Comparison of ENCODE assay signal across 8 mouse cellular contexts in genomic region chrX:158923081-158923561, GRCm38 (mm10).
A peak's percentile ranks its signal among the peaks of the same experiment; 100 is the strongest.
DNase-seq lines count a peak whose midpoint lies in the region; ATAC-seq and TF ChIP-seq lines count a peak whose summit lies in the region.

No protein-coding gene starts in this region.

- TF ChIP-seq CTCF in kidney, adult 2 months (conservative IDR thresholded peaks at IDR 0.05; ENCODE audit: insufficient read depth, insufficient read length, low read depth, low read length) = no peak

- no peaks in the 10 kb centered on the region for H3K9me3 ChIP-seq in kidney, embryonic 15.5 days (replicated peaks)
- no peaks in the 10 kb centered on the region for H3K9me3 ChIP-seq in hindbrain, embryonic 11.5 days (ENCODE audit: control insufficient read depth, low read length)

- no peak overlapping the region for H3K27ac ChIP-seq in kidney, embryonic 15.5 days
- H3K27ac ChIP-seq in kidney, adult 2 months (ENCODE audit: insufficient read depth, low read depth, low read length) = no peak overlapping the region
- peak overlapping the region; percentile 20; the same call in 1 of the 2 replicates for H3K27ac ChIP-seq in hindbrain, embryonic 11.5 days (ENCODE audit: low read depth, low read length)

- TF ChIP-seq POLR2A in kidney, adult 2 months (IDR thresholded peaks at IDR 0.05; ENCODE audit: low read depth, low read length) = no peak

- H3K9ac ChIP-seq in kidney, embryonic 15.5 days = no peak overlapping the region
- H3K9ac ChIP-seq in hindbrain, embryonic 11.5 days (ENCODE audit: low read depth, low read length) = no peak overlapping the region

- peak overlapping the region; percentile 50 for H3K4me2 ChIP-seq in kidney, embryonic 15.5 days
- peak overlapping the region; percentile 25; the same call in 1 of the 2 replicates for H3K4me2 ChIP-seq in hindbrain, embryonic 11.5 days (replicated peaks; ENCODE audit: low read depth, low read length)

- intact Hi-C loops in left cerebral cortex, postnatal 36 days (cut with DNase I) = loop anchor here (2.0 to 10.0 kb wide), 4 partner anchors 70 to 1458 kb away; partner anchors contain the start of gene Cnksr2

- H3K4me3 ChIP-seq in kidney, embryonic 15.5 days (replicated peaks) = peak overlapping the region; percentile 14
- no peak overlapping the region for H3K4me3 ChIP-seq in kidney, adult 2 months (ENCODE audit: insufficient read depth, low read depth, low read length)
- H3K4me3 ChIP-seq in hindbrain, embryonic 11.5 days (ENCODE audit: low read depth, low read length) = no peak overlapping the region

- peak; percentile 84 for ATAC-seq in kidney, embryonic 15.5 days (replicated peaks; ENCODE audit: low FRiP score)
- peak; percentile 58 for ATAC-seq in hindbrain, embryonic 11.5 days (ENCODE audit: low FRiP score)

- H3K4me1 ChIP-seq in kidney, embryonic 15.5 days = 0 out of 2 replicates have a peak, but pooled peaks cover 6% of the 10 kb centered on the region
- H3K4me1 ChIP-seq in kidney, adult 2 months (ENCODE audit: control insufficient read depth, insufficient read depth, low read length) = no peaks in the 10 kb centered on the region; the same call in 1 of the 2 replicates
- no peaks in the 10 kb centered on the region for H3K4me1 ChIP-seq in hindbrain, embryonic 11.5 days (replicated peaks; ENCODE audit: control insufficient read depth, insufficient read depth, low read length)

- H3K36me3 ChIP-seq in kidney, embryonic 15.5 days = no peaks in the 10 kb centered on the region
- no peaks in the 10 kb centered on the region for H3K36me3 ChIP-seq in kidney, adult 2 months (ENCODE audit: control insufficient read depth, insufficient read depth, low read length)
- no peaks in the 10 kb centered on the region for H3K36me3 ChIP-seq in hindbrain, embryonic 11.5 days (ENCODE audit: control insufficient read depth, insufficient read depth, low read length)

- DNase-seq in kidney, adult 2 months = no peak
- DNase-seq in embryo, embryonic 10.5 days (ENCODE audit: low spot score) = peak; percentile 51
- peak; percentile 40 for DNase-seq in hindbrain, embryonic 11.5 days (ENCODE audit: low spot score)
- DNase-seq in left cerebral cortex, postnatal 36 days (ENCODE audit: low spot score in 2 of 2) = peak; percentile 72 to 80
- DNase-seq in right cerebral cortex, adult 18-20 months = peak; percentile 83
- DNase-seq in lung, postnatal 14 days = no peak
- no peak for DNase-seq in thymus, postnatal 36 days

- peaks cover 43% of the 10 kb centered on the region for H3K27me3 ChIP-seq in kidney, embryonic 15.5 days
- H3K27me3 ChIP-seq in kidney, adult 2 months (replicated peaks; ENCODE audit: control insufficient read depth, insufficient read depth, low read length) = 0 out of 2 replicates have a peak, but pooled peaks cover 1% of the 10 kb centered on the region
- H3K27me3 ChIP-seq in hindbrain, embryonic 11.5 days (ENCODE audit: control insufficient read depth, insufficient read depth, low read length) = no peaks in the 10 kb centered on the region

- WGBS in kidney, embryonic 15.5 days = 21% methylated on average over 14 of the region's 14 CpGs
- WGBS in kidney, adult 2 months = 3% methylated on average over 14 of the region's 14 CpGs
- 24% methylated on average over 14 of the region's 14 CpGs for WGBS in hindbrain, embryonic 11.5 days

Comparison
In these comparisons a context has a peak if more than half of its experiments do, and no peak if none do; other contexts are left out.
1. DNase-seq: peak in embryo, embryonic 10.5 days (single experiment), hindbrain, embryonic 11.5 days (single experiment), left cerebral cortex, postnatal 36 days (2 of 2) and right cerebral cortex, adult 18-20 months (single experiment); none in kidney, adult 2 months (single experiment), lung, postnatal 14 days (single experiment) and thymus, postnatal 36 days (0 of 2).